Mouse (Mus musculus): ENCODE results near the gene Sgo1. TPM values are rescaled to one million over a fixed set of nuclear protein-coding genes. Genes with fewer than 3 reads are reported as not detected.
A peak's percentile ranks its signal among the peaks of the same experiment; 100 is the strongest.
"Not testable (repeated sequence)": the region's sequence is repeated elsewhere in the genome, so short reads cannot be mapped to it uniquely, and the experiment has no call there.

Gene Sgo1
- polyA plus RNA-seq (2015; fragmentation: Nextera tagmentation; extraction: Ambion mirVana) = 35.7 and 42.1 TPM in 2 replicates

DNA sequence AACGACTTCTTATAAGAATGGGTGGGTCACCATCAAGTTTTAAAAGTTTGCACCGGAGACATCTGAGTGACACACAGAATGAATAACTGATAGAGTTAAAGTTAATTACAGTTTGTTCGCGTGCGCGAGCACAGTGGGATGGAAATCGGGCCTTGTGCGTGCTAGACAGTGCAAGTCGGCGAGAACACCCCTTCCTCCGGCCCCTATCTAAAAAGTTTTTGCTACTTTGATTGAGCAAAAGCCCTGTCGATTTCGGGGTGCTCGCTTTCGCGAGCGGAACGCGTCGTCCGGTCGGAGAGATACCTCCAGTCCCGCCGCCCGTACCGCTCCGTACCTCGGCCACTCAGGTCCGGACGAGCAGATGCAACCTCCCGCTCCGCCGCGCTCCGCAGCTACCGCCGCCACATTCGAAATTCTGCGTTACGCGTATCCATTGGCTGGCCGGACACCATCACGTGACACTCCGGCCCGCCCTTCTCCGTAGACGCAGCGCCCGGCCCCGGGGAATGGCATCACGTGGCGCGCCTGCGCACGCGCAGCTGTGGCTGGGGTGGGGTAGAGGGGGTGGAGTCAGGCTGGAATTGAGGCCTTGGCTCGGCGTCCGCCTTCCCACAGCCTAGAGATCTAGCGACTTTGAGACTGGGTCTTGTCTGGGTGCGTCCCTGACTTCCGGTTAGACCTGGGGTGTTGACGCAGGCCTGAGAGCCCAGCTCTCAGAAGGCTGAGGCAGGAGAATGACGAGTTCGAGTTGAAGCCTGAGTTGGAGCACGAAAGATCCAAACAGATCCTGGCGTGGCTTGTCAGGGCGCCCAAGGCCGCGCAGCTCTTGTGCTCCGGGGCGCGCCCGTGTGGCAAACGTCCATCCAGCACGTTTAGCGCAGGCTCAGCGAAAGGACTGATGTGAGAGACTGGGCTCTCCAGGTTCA is at the start of gene Sgo1:
Gene Sgo1 (minus strand): TSS at position 457 of the 926 bp plus-strand sequence.
- Histone ChIP-seq H3K4me1 (replicated peaks; ENCODE audit: control insufficient read depth, insufficient read depth, low read length) (peaks cover 12% of the 10 kb centered on the region; the same call in 1 of the 2 replicates), H3K27ac (ENCODE audit: low read length) (peak within 1 kb of the TSS; percentile 99), H3K9me3 (ENCODE audit: control insufficient read depth, low read length) (no peaks in the 10 kb centered on the region), H3K36me3 (ENCODE audit: control insufficient read depth, insufficient read depth, low read length) (0 out of 2 replicates have a peak, but pooled peaks cover 7% of the 10 kb centered on the region), H3K9ac (ENCODE audit: low read length) (peak within 1 kb of the TSS; percentile 84), H3K27me3 (ENCODE audit: control insufficient read depth, insufficient read depth, low read depth, low read length) (no peaks in the 10 kb centered on the region), H3K4me3 (ENCODE audit: low read length) (peak within 1 kb of the TSS; percentile 82), H3K4me2 (ENCODE audit: low read depth, low read length) (peak within 1 kb of the TSS; percentile 78)
- WGBS = under 1% methylated on average over 78 of the region's 78 CpGs
- peak; percentile 99 for ATAC-seq (ENCODE audit: low read depth)

DNA sequence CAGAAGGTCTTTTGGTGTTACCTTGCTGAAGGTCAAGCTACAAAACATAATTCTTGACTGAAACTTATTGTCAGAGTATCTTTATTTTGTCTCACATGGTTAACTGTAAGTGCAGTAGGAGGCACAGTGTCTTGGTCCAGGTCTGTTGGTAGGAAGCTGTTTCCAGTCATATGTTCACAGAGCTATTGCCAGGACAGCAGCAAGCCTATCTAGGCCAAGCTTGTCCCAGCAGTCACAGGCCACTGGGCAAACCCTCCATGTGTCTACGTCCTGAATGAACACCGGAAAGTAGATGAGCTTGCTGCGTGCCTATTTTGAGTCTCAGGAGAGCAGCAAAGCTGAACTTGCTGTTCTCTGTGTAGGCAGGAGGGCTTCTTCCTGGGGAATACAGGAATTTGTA is 29.8 kb upstream of the Sgo1 start:
- WGBS = 83% methylated on average over 3 of the region's 3 CpGs
- not testable (repeated sequence) for H3K9ac ChIP-seq (ENCODE audit: low read length); H3K4me2 ChIP-seq (ENCODE audit: low read depth, low read length); H3K9me3 ChIP-seq (ENCODE audit: control insufficient read depth, low read length); H3K36me3 ChIP-seq (ENCODE audit: control insufficient read depth, insufficient read depth, low read length); H3K27ac ChIP-seq (ENCODE audit: low read length); H3K4me3 ChIP-seq (ENCODE audit: low read length); H3K27me3 ChIP-seq (ENCODE audit: control insufficient read depth, insufficient read depth, low read depth, low read length); H3K4me1 ChIP-seq (replicated peaks; ENCODE audit: control insufficient read depth, insufficient read depth, low read length); ATAC-seq (ENCODE audit: low read depth)

DNA sequence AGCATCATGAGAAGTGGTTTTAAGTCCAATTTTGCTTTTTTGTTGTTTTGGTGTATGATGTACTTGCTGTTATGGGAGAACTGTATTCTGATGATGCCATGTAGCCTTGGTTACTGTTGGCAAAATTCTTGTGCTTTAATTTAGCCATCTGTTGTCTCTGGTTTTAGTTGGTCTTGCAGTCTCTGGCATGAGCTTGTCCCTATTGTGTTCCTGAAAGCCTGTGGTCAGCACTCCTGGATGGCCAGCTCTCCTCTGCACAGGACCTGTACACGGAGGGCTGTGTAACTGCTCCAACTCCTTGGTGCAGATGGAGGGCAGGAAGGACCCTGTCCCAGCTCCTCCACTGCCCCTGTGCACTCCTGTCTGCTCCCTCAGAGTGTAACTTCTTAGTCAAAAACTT is 29.3 kb upstream of the Sgo1 start:
- ATAC-seq (ENCODE audit: low read depth) = no peak
- Histone ChIP-seq H3K4me3 (ENCODE audit: low read length) (no peak overlapping the region), H3K27me3 (ENCODE audit: control insufficient read depth, insufficient read depth, low read depth, low read length) (no peaks in the 10 kb centered on the region), H3K9me3 (ENCODE audit: control insufficient read depth, low read length) (no peaks in the 10 kb centered on the region), H3K4me2 (ENCODE audit: low read depth, low read length) (no peak overlapping the region), H3K9ac (ENCODE audit: low read length) (no peak overlapping the region), H3K27ac (ENCODE audit: low read length) (no peak overlapping the region), H3K4me1 (replicated peaks; ENCODE audit: control insufficient read depth, insufficient read depth, low read length) (no peaks in the 10 kb centered on the region), H3K36me3 (ENCODE audit: control insufficient read depth, insufficient read depth, low read length) (no peaks in the 10 kb centered on the region)
- 65% methylated on average over 1 of the region's 1 CpGs for WGBS

DNA sequence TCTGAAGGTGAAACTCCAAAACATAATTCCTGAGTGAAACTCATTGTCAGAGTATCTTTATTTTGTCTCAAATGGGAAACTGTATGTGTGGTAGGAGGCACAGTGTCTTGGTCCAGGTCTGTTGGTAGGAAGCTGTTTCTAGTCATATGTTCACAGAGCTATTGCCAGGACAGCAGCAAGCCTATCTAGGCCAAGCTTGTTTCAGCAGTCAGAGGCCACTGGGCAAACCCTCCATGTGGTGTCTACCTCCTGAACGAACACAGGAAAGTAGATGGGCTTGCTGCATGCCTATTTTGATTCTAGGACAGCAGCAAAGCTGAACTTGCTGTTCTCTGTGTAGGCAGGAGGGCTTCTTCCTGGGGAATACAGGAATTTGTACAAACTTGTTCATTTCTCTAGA is 26.0 kb upstream of the Sgo1 start:
- not testable (repeated sequence) for H3K27ac ChIP-seq (ENCODE audit: low read length); H3K4me3 ChIP-seq (ENCODE audit: low read length); H3K4me2 ChIP-seq (ENCODE audit: low read depth, low read length); H3K9me3 ChIP-seq (ENCODE audit: control insufficient read depth, low read length); ATAC-seq (ENCODE audit: low read depth); H3K4me1 ChIP-seq (replicated peaks; ENCODE audit: control insufficient read depth, insufficient read depth, low read length); H3K27me3 ChIP-seq (ENCODE audit: control insufficient read depth, insufficient read depth, low read depth, low read length); H3K9ac ChIP-seq (ENCODE audit: low read length); H3K36me3 ChIP-seq (ENCODE audit: control insufficient read depth, insufficient read depth, low read length)
- WGBS = 24% methylated on average over 1 of the region's 1 CpGs

DNA sequence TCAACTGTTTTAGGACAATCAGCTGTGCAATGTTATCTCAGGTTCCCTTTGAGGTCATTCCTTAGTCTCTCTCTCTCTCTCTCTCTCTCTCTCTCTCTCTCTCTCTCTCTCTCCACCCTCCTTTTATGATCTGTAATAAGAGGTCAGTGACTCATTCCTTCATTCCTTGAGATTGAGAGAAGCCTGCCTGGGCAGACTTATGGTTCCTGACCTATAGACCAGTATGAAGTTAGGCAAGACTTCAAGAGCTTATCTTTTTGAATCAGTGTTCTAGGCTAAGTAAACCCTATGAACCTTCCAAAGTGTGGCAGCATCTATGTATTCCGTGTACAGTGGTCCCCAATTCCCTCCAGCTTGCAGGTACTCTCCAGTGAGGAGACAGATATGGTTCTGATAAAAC is 25.3 kb upstream of the Sgo1 start:
- no peak for ATAC-seq (ENCODE audit: low read depth)
- Histone ChIP-seq H3K36me3 (ENCODE audit: control insufficient read depth, insufficient read depth, low read length) (no peaks in the 10 kb centered on the region), H3K4me3 (ENCODE audit: low read length) (no peak overlapping the region), H3K27ac (ENCODE audit: low read length) (no peak overlapping the region), H3K9ac (ENCODE audit: low read length) (no peak overlapping the region), H3K4me2 (ENCODE audit: low read depth, low read length) (no peak overlapping the region), H3K9me3 (ENCODE audit: control insufficient read depth, low read length) (no peaks in the 10 kb centered on the region), H3K4me1 (replicated peaks; ENCODE audit: control insufficient read depth, insufficient read depth, low read length) (no peaks in the 10 kb centered on the region), H3K27me3 (ENCODE audit: control insufficient read depth, insufficient read depth, low read depth, low read length) (no peaks in the 10 kb centered on the region)
- WGBS = 47% methylated on average over 1 of the region's 1 CpGs

DNA sequence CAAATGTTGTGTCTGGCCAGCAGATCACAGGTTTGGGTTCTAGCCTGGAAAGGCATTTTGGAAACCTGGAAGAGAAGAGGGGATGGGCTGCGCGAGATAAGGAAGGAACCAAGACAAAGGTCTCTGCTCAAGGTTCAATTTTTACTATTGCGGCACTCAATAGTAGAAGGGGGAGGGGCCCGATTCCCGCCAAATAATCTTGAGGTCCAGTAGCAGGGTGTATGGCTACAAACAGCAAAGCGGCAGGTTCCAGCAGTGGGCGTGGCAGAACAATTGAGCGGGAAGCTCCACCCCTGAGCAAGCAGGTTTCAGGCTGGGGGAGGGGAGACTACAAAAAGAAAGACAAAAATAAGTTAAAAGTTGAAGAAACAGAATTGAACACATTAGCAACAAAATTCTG is 8.4 kb upstream of the Sgo1 start:
- H3K4me3 ChIP-seq (ENCODE audit: low read length); H3K9ac ChIP-seq (ENCODE audit: low read length); H3K27ac ChIP-seq (ENCODE audit: low read length); H3K9me3 ChIP-seq (ENCODE audit: control insufficient read depth, low read length); H3K27me3 ChIP-seq (ENCODE audit: control insufficient read depth, insufficient read depth, low read depth, low read length); H3K4me1 ChIP-seq (replicated peaks; ENCODE audit: control insufficient read depth, insufficient read depth, low read length); H3K36me3 ChIP-seq (ENCODE audit: control insufficient read depth, insufficient read depth, low read length); ATAC-seq (ENCODE audit: low read depth); H3K4me2 ChIP-seq (ENCODE audit: low read depth, low read length): not testable (repeated sequence)
- 90% methylated on average over 8 of the region's 8 CpGs for WGBS

DNA sequence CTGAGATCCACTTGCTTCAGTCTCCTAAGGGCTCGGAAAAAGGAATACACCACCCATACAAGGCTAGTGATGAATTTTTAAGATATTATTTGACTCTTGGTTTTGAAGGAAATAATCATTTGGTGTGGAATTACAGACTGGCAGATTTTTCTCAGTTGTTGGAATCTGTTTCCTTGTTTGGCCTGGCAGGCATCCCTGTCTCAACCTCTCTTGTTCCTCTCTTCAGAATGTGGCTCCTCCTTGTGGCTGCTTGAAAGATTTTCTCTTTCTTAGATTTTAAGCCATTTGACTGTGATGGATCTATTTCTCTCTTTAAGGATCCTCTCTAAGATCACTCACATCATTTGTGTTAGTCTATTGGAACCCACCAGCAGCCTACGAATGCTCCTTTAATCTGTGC is 4.9 kb upstream of the Sgo1 start:
- H3K9me3 ChIP-seq (ENCODE audit: control insufficient read depth, low read length) = no peaks in the 10 kb centered on the region
- H3K4me1 ChIP-seq (replicated peaks; ENCODE audit: control insufficient read depth, insufficient read depth, low read length) = peaks cover 6% of the 10 kb centered on the region; the same call in 1 of the 2 replicates
- H3K27ac ChIP-seq (ENCODE audit: low read length) = no peak overlapping the region
- no peak for ATAC-seq (ENCODE audit: low read depth)
- H3K9ac ChIP-seq (ENCODE audit: low read length) = no peak overlapping the region
- WGBS = 71% methylated on average over 2 of the region's 2 CpGs
- no peaks in the 10 kb centered on the region for H3K27me3 ChIP-seq (ENCODE audit: control insufficient read depth, insufficient read depth, low read depth, low read length)
- H3K4me2 ChIP-seq (ENCODE audit: low read depth, low read length) = no peak overlapping the region
- no peaks in the 10 kb centered on the region for H3K36me3 ChIP-seq (ENCODE audit: control insufficient read depth, insufficient read depth, low read length)
- no peak overlapping the region for H3K4me3 ChIP-seq (ENCODE audit: low read length)

DNA sequence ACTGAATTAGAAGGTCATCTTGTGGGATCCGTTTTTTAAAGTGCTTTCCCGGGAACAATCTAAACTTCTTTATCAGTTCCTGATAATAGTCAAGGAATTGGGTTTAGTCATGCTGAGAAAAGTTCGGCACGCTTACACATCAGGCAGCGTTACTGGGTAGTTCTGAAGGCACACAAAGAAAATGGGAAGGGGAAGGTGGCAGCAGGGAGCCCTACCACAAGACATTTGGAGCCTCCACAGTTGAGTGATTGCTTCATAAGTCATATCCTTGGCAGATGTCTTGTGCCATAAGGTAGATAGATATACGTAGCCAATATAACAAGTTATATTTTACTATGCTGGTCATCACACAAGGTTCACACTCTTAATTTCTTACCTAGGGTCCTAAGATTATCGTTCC is 813 bp upstream of the Sgo1 start:
- no peak for ATAC-seq (ENCODE audit: low read depth)
- H3K9me3 ChIP-seq (ENCODE audit: control insufficient read depth, low read length) = no peaks in the 10 kb centered on the region

DNA sequence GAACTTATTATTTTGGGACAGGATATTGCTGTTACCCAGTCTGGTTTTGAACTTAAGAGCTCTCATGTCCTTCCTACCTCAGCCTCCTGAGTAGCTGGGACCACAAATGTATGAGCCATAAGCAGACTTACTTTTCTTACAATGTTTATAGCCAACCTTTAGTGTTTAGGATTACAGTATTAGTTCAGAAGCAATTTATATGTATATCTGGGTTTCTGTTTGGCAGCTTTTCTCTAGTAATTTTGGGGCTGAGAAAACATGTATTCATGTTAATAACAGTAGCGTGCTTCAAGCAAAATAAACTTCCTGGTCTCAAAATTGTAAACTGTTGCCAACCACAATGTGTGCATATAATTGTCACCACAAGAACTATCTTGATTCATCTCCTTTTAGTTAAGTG is 812 bp downstream of the Sgo1 start:
- Histone ChIP-seq H3K27me3 (ENCODE audit: control insufficient read depth, insufficient read depth, low read depth, low read length) (no peaks in the 10 kb centered on the region), H3K9ac (ENCODE audit: low read length) (peak overlapping the region; percentile 81), H3K9me3 (ENCODE audit: control insufficient read depth, low read length) (no peaks in the 10 kb centered on the region), H3K4me2 (ENCODE audit: low read depth, low read length) (peak overlapping the region; percentile 63), H3K4me3 (ENCODE audit: low read length) (peak overlapping the region; percentile 82), H3K36me3 (ENCODE audit: control insufficient read depth, insufficient read depth, low read length) (0 out of 2 replicates have a peak, but pooled peaks cover 7% of the 10 kb centered on the region), H3K4me1 (replicated peaks; ENCODE audit: control insufficient read depth, insufficient read depth, low read length) (peaks cover 12% of the 10 kb centered on the region; the same call in 1 of the 2 replicates), H3K27ac (ENCODE audit: low read length) (no peak overlapping the region)
- ATAC-seq (ENCODE audit: low read depth) = no peak
- WGBS = 3% methylated on average over 1 of the region's 1 CpGs

More for the DNA sequence above, 813 bp upstream of the Sgo1 start:
- peak overlapping the region; percentile 99 for H3K27ac ChIP-seq (ENCODE audit: low read length)
- peak overlapping the region; percentile 84 for H3K9ac ChIP-seq (ENCODE audit: low read length)
- peaks cover 12% of the 10 kb centered on the region; the same call in 1 of the 2 replicates for H3K4me1 ChIP-seq (replicated peaks; ENCODE audit: control insufficient read depth, insufficient read depth, low read length)
- H3K4me2 ChIP-seq (ENCODE audit: low read depth, low read length) = peak overlapping the region; percentile 78
- WGBS = 20% methylated on average over 7 of the region's 7 CpGs
- peak overlapping the region; percentile 82 for H3K4me3 ChIP-seq (ENCODE audit: low read length)
- H3K36me3 ChIP-seq (ENCODE audit: control insufficient read depth, insufficient read depth, low read length) = 0 out of 2 replicates have a peak, but pooled peaks cover 7% of the 10 kb centered on the region
- H3K27me3 ChIP-seq (ENCODE audit: control insufficient read depth, insufficient read depth, low read depth, low read length) = no peaks in the 10 kb centered on the region
